9 mouse cellular contexts compared by ENCODE assay signal in genomic region chr2:27764256-27764936, GRCm38 (mm10).
A peak's percentile ranks its signal among the peaks of the same experiment; 100 is the strongest.
DNase-seq lines count a peak whose midpoint lies in the region; ATAC-seq and TF ChIP-seq lines count a peak whose summit lies in the region.
"Had no signal": no experiment of that assay in that cellular context is flagged by ENCODE, and none has a peak within 500 bp of the region (broad histone marks: within the 10 kb centered on the region; RNA-seq: fewer than 3 reads in every experiment).

No protein-coding gene starts in this region.

- TF ChIP-seq EP300 in stomach, postnatal 0 days (optimal IDR thresholded peaks at IDR 0.05) = no peak

- H3K4me3 ChIP-seq in hindbrain, embryonic 13.5 days = no peak overlapping the region
- no peak overlapping the region for H3K4me3 ChIP-seq in limb, embryonic 15.5 days
- H3K4me3 ChIP-seq in stomach, postnatal 0 days (ENCODE audit: low read depth, low read length) = no peak overlapping the region
- H3K4me3 ChIP-seq: heart, embryonic 13.5 days had no signal

- H3K9me3 ChIP-seq in hindbrain, embryonic 13.5 days = no peaks in the 10 kb centered on the region
- H3K9me3 ChIP-seq in limb, embryonic 15.5 days = no peaks in the 10 kb centered on the region
- no peaks in the 10 kb centered on the region for H3K9me3 ChIP-seq in stomach, postnatal 0 days (ENCODE audit: control insufficient read depth, low read length)
- H3K9me3 ChIP-seq: heart, embryonic 13.5 days had no signal

- peak overlapping the region; percentile 17; the same call in 1 of the 2 replicates for H3K4me2 ChIP-seq in hindbrain, embryonic 13.5 days
- H3K4me2 ChIP-seq in limb, embryonic 15.5 days = no peak overlapping the region
- no peak overlapping the region for H3K4me2 ChIP-seq in stomach, postnatal 0 days (replicated peaks; ENCODE audit: low read depth)
- H3K4me2 ChIP-seq: heart, embryonic 13.5 days had no signal

- H3K27ac ChIP-seq in hindbrain, embryonic 13.5 days = peak overlapping the region; percentile 76
- H3K27ac ChIP-seq in limb, embryonic 15.5 days = peak overlapping the region; percentile 73
- no peak overlapping the region for H3K27ac ChIP-seq in stomach, postnatal 0 days (replicated peaks)
- H3K27ac ChIP-seq: heart, embryonic 13.5 days had no signal

- no peak for TF ChIP-seq CTCF in stomach, postnatal 0 days (IDR thresholded peaks at IDR 0.05; ENCODE audit: low read depth)

- peak overlapping the region; percentile 46; the same call in 1 of the 2 replicates for H3K9ac ChIP-seq in hindbrain, embryonic 13.5 days
- peak overlapping the region; percentile 29; the same call in 1 of the 2 replicates for H3K9ac ChIP-seq in limb, embryonic 15.5 days
- H3K9ac ChIP-seq in stomach, postnatal 0 days (ENCODE audit: low read length) = no peak overlapping the region
- H3K9ac ChIP-seq: heart, embryonic 13.5 days had no signal

- intact Hi-C loops in gastrocnemius, postnatal 14 days (cut with DNase I; ENCODE audit: low total_unique reads) = loop anchor here (2.0 kb wide), 1 partner anchor 210 kb away; no protein-coding TSS in a partner anchor
- intact Hi-C loops in left cerebral cortex, postnatal 14 days (cut with DNase I) = loop anchor here (5.0 kb wide), 1 partner anchor 87 kb away; the partner anchor contains the start of gene Rxra

- H3K36me3 ChIP-seq in hindbrain, embryonic 13.5 days = peaks cover 18% of the 10 kb centered on the region
- H3K36me3 ChIP-seq in limb, embryonic 15.5 days = peaks cover 28% of the 10 kb centered on the region
- H3K36me3 ChIP-seq in stomach, postnatal 0 days (ENCODE audit: control insufficient read depth, insufficient read depth, low read length) = peaks cover 6% of the 10 kb centered on the region

- H3K4me1 ChIP-seq in hindbrain, embryonic 13.5 days (replicated peaks) = peaks cover 43% of the 10 kb centered on the region
- H3K4me1 ChIP-seq in limb, embryonic 15.5 days = peaks cover 56% of the 10 kb centered on the region
- no peaks in the 10 kb centered on the region for H3K4me1 ChIP-seq in stomach, postnatal 0 days (replicated peaks; ENCODE audit: control insufficient read depth, insufficient read depth)

- ATAC-seq in hindbrain, embryonic 13.5 days (ENCODE audit: low FRiP score) = peak; percentile 63
- peak; percentile 12; the same call in 1 of the 2 replicates for ATAC-seq in limb, embryonic 15.5 days (ENCODE audit: insufficient number of reproducible peaks, low FRiP score, low TSS enrichment, low read depth)
- ATAC-seq in stomach, postnatal 0 days (ENCODE audit: low FRiP score, low TSS enrichment) = peak; percentile 24

- peaks cover 13% of the 10 kb centered on the region for H3K27me3 ChIP-seq in hindbrain, embryonic 13.5 days
- H3K27me3 ChIP-seq in limb, embryonic 15.5 days = no peaks in the 10 kb centered on the region
- no peaks in the 10 kb centered on the region for H3K27me3 ChIP-seq in stomach, postnatal 0 days (ENCODE audit: control insufficient read depth, insufficient read depth, low read length)

- DNase-seq in urinary bladder, adult 18-20 months (ENCODE audit: low spot score in 2 of 2) = peak; percentile 71 to 76
- no peak for DNase-seq in urinary bladder, adult 2 months (ENCODE audit: low spot score)
- DNase-seq in stomach, postnatal 0 days (ENCODE audit: low spot score) = no peak
- no peak for DNase-seq in gastrocnemius, postnatal 14 days
- DNase-seq in right cerebral cortex, postnatal 4 days = no peak
- DNase-seq in left cerebral cortex, postnatal 14 days (ENCODE audit: low spot score in 2 of 2) = no peak

- WGBS in hindbrain, embryonic 13.5 days = 11% methylated on average over 6 of the region's 6 CpGs
- WGBS in limb, embryonic 15.5 days = 14% methylated on average over 6 of the region's 6 CpGs
- WGBS in stomach, postnatal 0 days = 28% methylated on average over 6 of the region's 6 CpGs

Comparison
In these comparisons a context has a peak if more than half of its experiments do, and no peak if none do; other contexts are left out.
1. DNase-seq: peak in urinary bladder, adult 18-20 months (2 of 2); none in urinary bladder, adult 2 months (single experiment), stomach, postnatal 0 days (single experiment), gastrocnemius, postnatal 14 days (single experiment), right cerebral cortex, postnatal 4 days (single experiment) and left cerebral cortex, postnatal 14 days (0 of 2).
2. ATAC-seq: peak in every context shown above with its lines; median percentile 63 in hindbrain, embryonic 13.5 days; 24 in stomach, postnatal 0 days; 12 in limb, embryonic 15.5 days.